Mouse (Mus musculus): ENCODE measurements around the gene Gli2. TPM values are rescaled to one million over a fixed set of nuclear protein-coding genes. Genes with fewer than 3 reads are reported as not detected.

The Gli2 gene
- polyA plus RNA-seq, 1 experiment from 2014 or later, result 11.4 TPM

DNA sequence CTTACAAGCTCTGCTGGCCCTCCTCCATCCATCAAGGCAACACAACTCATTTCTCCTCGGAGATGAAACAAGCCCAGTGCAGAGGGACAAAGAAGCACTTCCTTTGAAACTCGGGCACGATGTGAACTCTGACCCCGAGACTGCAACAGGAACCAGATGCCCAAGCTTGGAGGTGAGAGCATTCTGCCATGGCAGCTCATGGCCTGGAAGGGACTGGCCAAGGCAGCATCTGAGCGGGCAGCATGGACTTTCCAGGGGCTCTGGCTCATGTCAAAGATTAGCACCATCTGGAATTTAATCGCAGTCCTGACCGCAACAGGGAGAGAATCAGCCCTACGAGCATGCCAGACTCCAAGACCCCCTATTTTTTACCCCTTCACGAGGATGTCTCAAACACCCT is 148.5 kb downstream of the Gli2 start:
- H3K9me3 ChIP-seq, result no peaks in the 10 kb centered on the region
- H3K4me2 ChIP-seq, result no peak overlapping the region
- H3K36me3 ChIP-seq (replicated peaks), result no peaks in the 10 kb centered on the region
- H3K27ac ChIP-seq, result 0 out of 2 replicates have a peak overlapping the region, but pooled peaks have one; percentile 59
- H3K9ac ChIP-seq, result no peak overlapping the region
- ATAC-seq (ENCODE audit: low FRiP score), result no peak
- WGBS, result 48% methylated on average over 9 of the region's 9 CpGs
- H3K4me3 ChIP-seq (replicated peaks), result no peak overlapping the region
- H3K27me3 ChIP-seq, result peaks cover 26% of the 10 kb centered on the region
- H3K4me1 ChIP-seq, result peaks cover 41% of the 10 kb centered on the region

DNA sequence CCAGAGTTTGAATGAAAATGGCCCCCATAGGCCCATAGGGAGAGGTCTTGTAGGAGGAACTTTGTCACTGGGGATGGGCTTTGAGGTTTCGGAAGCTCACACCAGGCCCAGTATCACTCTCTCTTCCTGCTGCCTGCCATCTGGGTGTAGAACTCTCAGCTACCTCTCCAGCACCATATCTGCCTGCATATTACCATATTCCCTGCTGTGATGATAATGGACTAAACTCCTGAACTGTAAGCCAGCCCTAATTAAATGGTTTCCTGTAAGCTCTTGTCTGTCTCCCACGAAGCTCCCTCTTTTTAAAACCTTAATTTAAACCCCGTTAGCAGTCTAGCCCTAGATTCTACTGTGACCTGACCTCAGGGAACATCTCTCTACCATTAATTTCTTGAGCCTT is 149.0 kb downstream of the Gli2 start:
- no peak overlapping the region for H3K4me3 ChIP-seq (replicated peaks)
- no peak overlapping the region for H3K27ac ChIP-seq
- no peak overlapping the region for H3K4me2 ChIP-seq
- H3K27me3 ChIP-seq, result peaks cover 22% of the 10 kb centered on the region
- H3K36me3 ChIP-seq (replicated peaks), result no peaks in the 10 kb centered on the region
- 43% methylated on average over 3 of the region's 3 CpGs for WGBS
- peaks cover 36% of the 10 kb centered on the region for H3K4me1 ChIP-seq
- H3K9me3 ChIP-seq, result no peaks in the 10 kb centered on the region
- H3K9ac ChIP-seq, result no peak overlapping the region
- peak; percentile 22; the same call in 1 of the 2 replicates for ATAC-seq (ENCODE audit: low FRiP score)

DNA sequence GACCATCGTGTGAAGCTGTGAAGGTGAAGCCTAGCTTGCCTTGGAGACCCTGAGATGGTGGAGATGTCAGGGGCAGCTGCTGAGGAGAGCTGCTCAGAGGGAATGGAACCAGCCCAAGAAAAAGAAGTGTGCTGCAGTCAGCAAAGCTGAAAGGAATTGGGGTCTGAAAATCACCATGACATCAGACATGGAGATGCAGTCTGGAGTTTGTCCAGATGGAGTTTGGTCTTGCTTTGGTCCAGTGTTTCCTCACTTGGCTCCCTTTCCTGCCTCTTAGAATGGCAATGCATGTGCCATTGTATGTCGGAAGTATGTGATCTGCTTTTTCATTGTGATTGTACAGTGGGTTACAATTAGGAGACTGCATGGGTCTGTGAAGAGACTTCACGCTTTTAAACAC is 149.7 kb downstream of the Gli2 start:
- peaks cover 29% of the 10 kb centered on the region for H3K4me1 ChIP-seq

DNA sequence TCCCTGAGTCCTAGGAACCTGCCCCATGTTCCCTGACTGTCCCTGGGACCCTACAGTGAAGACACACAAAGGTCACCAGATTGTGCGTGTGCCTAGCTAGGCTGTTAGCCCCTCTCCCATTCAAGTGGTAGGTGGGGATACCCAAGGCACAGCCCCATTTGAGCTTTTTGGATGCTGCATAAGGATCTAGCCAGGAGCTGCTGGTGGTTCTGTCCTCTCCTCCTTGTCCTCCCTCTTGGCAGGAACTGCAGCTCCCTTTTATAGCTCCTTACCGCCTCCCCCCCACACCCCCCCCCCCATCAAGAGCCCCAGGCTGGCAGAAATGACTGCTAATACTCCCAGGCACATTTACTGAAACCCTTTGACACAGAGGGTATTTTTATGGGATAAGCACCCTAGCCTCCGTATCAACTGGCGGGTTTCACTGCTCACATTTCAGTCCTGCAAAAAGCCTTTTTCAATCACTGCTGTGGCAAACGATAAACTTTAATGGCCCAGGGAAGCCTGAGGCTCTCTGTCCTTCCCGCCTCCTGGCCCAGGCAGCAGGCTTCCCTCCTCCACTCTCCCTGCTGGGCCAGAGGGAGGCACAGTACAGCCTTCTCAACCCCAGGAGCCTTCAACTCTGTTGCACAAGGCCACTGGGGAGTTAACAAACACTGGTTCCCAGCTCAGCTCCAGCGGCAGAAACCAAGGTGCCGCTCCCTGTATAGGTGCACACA is 151.4 kb downstream of the Gli2 start:
- H3K27ac ChIP-seq, result peak overlapping the region; percentile 38; the same call in 1 of the 2 replicates
- ATAC-seq (ENCODE audit: low FRiP score), result no peak
- H3K9ac ChIP-seq, result no peak overlapping the region
- H3K4me2 ChIP-seq, result no peak overlapping the region
- 37% methylated on average over 8 of the region's 8 CpGs for WGBS
- peaks cover 27% of the 10 kb centered on the region for H3K4me1 ChIP-seq
- H3K4me3 ChIP-seq (replicated peaks), result no peak overlapping the region
- H3K36me3 ChIP-seq (replicated peaks), result no peaks in the 10 kb centered on the region
- peaks cover 6% of the 10 kb centered on the region; the same call in 1 of the 2 replicates for H3K27me3 ChIP-seq
- H3K9me3 ChIP-seq, result no peaks in the 10 kb centered on the region

More for the DNA sequence above, 149.7 kb downstream of the Gli2 start:
- WGBS, result 92% methylated on average over 3 of the region's 3 CpGs
- H3K27me3 ChIP-seq, result peaks cover 15% of the 10 kb centered on the region; the same call in 1 of the 2 replicates
- no peak overlapping the region for H3K4me2 ChIP-seq
- H3K36me3 ChIP-seq (replicated peaks), result no peaks in the 10 kb centered on the region
- no peak overlapping the region for H3K4me3 ChIP-seq (replicated peaks)
- H3K27ac ChIP-seq, result no peak overlapping the region
- ATAC-seq (ENCODE audit: low FRiP score), result no peak
- no peak overlapping the region for H3K9ac ChIP-seq
- H3K9me3 ChIP-seq, result no peaks in the 10 kb centered on the region

DNA sequence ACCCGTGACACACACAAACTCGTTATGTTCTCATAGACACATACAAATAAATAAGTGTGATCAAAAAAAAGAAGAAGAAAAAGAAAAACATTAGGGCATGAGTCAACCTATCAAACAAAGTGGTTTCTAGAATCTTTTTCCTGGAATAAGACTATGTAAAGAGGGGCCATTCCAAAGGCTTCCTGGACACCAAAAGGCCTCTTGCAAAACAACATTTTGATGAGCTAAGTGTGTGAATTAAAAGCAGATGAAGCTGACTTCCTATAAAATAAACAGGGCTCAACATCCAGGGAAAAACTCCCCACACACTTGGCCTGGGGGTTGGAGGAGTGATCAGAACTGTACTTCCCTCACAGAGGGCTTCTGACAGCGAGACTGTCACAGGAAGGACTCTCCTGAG is 155.1 kb downstream of the Gli2 start:
- no peak for ATAC-seq (ENCODE audit: low FRiP score)
- H3K36me3 ChIP-seq (replicated peaks), result no peaks in the 10 kb centered on the region
- H3K9ac ChIP-seq, result no peak overlapping the region
- no peak overlapping the region for H3K4me2 ChIP-seq
- H3K4me3 ChIP-seq (replicated peaks), result no peak overlapping the region
- H3K4me1 ChIP-seq, result peaks cover 10% of the 10 kb centered on the region
- H3K27ac ChIP-seq, result no peak overlapping the region
- H3K27me3 ChIP-seq, result peaks cover 6% of the 10 kb centered on the region; the same call in 1 of the 2 replicates
- WGBS, result 88% methylated on average over 3 of the region's 3 CpGs
- H3K9me3 ChIP-seq, result no peaks in the 10 kb centered on the region

DNA sequence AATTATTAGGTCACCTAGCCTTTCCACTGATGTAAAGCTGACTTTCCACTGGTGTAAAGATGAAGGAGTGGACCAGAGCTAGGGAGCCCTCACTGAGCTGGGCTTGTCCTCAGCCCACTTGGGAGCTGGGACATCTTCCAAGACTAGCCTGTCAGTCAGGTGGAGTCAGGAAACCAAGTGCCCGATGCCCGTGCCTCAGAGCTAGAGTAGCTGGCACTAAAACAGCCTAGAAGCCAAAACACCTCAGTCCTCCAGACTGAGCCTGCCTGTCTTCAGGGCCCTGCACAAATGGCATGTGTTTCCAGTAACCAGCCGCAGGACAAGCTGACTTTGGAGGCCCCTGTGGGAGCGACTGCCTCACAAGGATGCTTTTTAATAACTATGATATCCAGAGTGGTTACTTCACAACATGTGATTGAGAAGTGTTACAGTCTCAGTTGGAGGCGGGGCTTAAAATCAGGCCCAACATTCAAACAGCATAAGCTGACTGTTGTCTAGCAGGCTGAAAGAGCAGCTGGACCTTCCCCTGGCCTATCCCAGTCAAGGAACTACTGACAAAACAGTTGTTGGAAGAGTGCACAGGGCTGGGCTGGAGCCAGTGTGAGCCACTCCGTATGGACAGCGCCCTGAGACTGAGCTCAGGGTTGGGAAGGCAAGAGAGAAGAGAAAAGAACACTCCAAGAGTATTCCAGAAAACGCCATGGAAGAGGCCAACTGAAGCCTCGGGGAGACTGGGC is 158.2 kb downstream of the Gli2 start:
- Histone ChIP-seq H3K4me3 (replicated peaks) (no peak overlapping the region), H3K9ac (no peak overlapping the region), H3K9me3 (no peaks in the 10 kb centered on the region), H3K4me1 (peaks cover 23% of the 10 kb centered on the region), H3K27me3 (0 out of 2 replicates have a peak, but pooled peaks cover 5% of the 10 kb centered on the region), H3K4me2 (no peak overlapping the region), H3K36me3 (replicated peaks) (no peaks in the 10 kb centered on the region), H3K27ac (no peak overlapping the region)
- 88% methylated on average over 9 of the region's 9 CpGs for WGBS
- no peak for ATAC-seq (ENCODE audit: low FRiP score)

DNA sequence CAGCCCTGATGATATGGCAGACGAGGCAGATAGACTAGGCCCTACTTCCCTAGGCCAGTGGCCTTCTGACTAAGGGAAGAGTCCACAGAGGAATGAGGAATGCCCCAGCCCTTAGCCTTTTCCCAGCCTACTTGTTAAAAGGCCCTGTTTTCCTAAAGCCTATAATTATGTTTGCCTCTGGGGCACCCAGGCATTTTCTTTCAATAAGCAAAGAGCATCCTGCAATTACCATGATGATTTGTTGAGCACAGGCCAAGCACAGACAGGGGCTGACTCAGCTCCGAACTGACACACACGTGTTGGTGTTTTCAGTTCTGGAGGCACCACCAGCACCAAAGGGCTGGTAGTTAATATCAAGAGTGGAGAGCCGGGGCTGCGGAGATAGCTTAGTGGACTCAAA is 162.0 kb downstream of the Gli2 start:
- H3K4me2 ChIP-seq, result no peak overlapping the region
- ATAC-seq (ENCODE audit: low FRiP score), result no peak
- no peak overlapping the region for H3K27ac ChIP-seq
- H3K36me3 ChIP-seq (replicated peaks), result 0 out of 2 replicates have a peak, but pooled peaks cover 6% of the 10 kb centered on the region
- 47% methylated on average over 5 of the region's 5 CpGs for WGBS
- 0 out of 2 replicates have a peak, but pooled peaks cover 5% of the 10 kb centered on the region for H3K27me3 ChIP-seq
- H3K9me3 ChIP-seq, result no peaks in the 10 kb centered on the region
- no peak overlapping the region for H3K4me3 ChIP-seq (replicated peaks)
- H3K4me1 ChIP-seq, result peaks cover 35% of the 10 kb centered on the region
- H3K9ac ChIP-seq, result no peak overlapping the region

DNA sequence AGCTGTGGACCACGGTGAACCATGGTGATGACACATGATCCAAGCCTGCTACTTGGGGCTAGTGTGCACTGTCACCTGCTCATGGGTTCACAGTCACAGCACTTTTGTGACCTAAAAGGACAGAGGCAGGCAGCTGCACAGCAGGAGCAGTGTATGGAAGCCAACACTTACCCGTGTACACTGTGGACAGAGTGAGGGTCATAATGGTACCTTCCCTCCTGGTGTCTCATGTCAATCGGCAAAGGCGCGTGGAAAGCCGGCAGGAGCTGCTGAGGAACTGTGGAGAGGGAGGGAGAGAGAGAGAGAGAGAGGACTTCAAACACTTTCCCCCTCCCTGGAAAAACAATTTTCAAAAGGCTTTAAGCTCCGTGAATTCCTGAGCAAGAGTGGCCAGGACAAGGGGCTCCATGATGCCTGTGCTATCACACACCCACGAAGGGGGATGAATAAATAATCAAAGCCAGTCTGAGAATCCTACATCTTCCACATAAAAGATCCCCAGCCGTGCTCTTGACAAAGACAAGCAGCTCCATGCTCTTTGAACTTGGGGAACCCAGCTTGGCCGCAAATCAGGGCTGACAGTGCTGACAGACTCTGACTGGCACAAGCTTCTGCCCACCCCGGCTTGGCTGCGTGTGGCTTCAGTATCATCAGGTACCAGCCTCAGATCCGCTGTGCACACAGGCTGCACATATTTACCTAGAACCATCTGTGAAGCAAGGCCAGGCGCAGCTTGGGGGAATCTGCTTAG is 163.1 kb downstream of the Gli2 start:
- Histone ChIP-seq H3K9ac (no peak overlapping the region), H3K4me3 (replicated peaks) (no peak overlapping the region), H3K27ac (0 out of 2 replicates have a peak overlapping the region, but pooled peaks have one; percentile 26), H3K4me2 (no peak overlapping the region), H3K4me1 (peaks cover 35% of the 10 kb centered on the region), H3K27me3 (0 out of 2 replicates have a peak, but pooled peaks cover 5% of the 10 kb centered on the region), H3K36me3 (replicated peaks) (peaks cover 17% of the 10 kb centered on the region; the same call in 1 of the 2 replicates), H3K9me3 (no peaks in the 10 kb centered on the region)
- ATAC-seq (ENCODE audit: low FRiP score), result no peak
- WGBS, result 46% methylated on average over 14 of the region's 14 CpGs

DNA sequence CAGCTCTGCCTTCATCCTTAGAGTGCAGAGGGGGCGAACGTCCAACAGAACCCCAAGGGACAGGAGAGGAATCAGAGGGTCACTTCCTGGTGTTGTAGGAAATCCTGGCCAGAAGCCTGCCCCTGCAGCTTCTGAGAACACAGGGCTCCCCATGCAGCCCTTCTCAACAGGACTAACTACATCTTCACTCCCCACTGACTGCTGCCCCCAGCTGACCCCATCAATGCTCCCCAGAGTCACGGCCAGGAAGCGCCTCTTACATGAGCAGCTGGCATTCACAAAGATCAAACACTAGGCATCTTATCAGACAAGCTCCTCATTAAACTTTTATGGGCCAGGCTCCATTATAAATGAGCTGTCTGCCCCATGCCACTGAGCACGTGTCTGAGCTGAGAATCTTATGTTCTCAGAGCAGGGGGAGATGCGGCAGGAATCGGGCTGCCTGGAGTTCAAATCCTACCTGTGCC is 172.6 kb downstream of the Gli2 start:
- H3K27ac ChIP-seq, result no peak overlapping the region
- no peaks in the 10 kb centered on the region for H3K27me3 ChIP-seq
- no peaks in the 10 kb centered on the region for H3K9me3 ChIP-seq
- no peak overlapping the region for H3K4me3 ChIP-seq (replicated peaks)
- ATAC-seq (ENCODE audit: low FRiP score), result no peak
- H3K9ac ChIP-seq, result no peak overlapping the region
- 72% methylated on average over 7 of the region's 7 CpGs for WGBS
- H3K4me1 ChIP-seq, result no peaks in the 10 kb centered on the region
- H3K36me3 ChIP-seq (replicated peaks), result peaks cover 38% of the 10 kb centered on the region
- no peak overlapping the region for H3K4me2 ChIP-seq

DNA sequence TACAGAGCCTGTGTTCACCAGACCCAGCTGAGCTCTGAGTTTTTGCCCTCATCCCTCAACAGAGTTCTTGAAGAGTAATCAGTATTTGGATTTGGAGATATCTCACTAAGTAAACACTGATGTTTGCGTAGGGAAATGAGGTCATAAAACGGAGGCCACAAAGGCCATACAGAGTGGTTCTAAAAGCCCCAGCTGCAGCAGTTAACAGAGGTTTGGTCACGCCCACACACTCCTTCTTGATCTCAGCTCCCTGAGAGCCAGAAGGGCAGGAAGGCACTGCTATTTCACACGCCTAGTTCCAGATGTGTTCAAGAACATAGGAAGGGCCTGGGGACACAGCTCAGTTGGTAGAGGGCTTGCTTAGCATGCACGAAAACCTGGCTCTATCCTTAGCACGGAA is 175.1 kb downstream of the Gli2 start:
- no peak for ATAC-seq (ENCODE audit: low FRiP score)
- no peaks in the 10 kb centered on the region for H3K27me3 ChIP-seq
- no peaks in the 10 kb centered on the region for H3K9me3 ChIP-seq
- H3K36me3 ChIP-seq (replicated peaks), result peaks cover 20% of the 10 kb centered on the region
- no peak overlapping the region for H3K9ac ChIP-seq
- H3K27ac ChIP-seq, result no peak overlapping the region
- no peak overlapping the region for H3K4me3 ChIP-seq (replicated peaks)
- WGBS, result 84% methylated on average over 6 of the region's 6 CpGs
- H3K4me2 ChIP-seq, result no peak overlapping the region
- no peaks in the 10 kb centered on the region for H3K4me1 ChIP-seq

DNA sequence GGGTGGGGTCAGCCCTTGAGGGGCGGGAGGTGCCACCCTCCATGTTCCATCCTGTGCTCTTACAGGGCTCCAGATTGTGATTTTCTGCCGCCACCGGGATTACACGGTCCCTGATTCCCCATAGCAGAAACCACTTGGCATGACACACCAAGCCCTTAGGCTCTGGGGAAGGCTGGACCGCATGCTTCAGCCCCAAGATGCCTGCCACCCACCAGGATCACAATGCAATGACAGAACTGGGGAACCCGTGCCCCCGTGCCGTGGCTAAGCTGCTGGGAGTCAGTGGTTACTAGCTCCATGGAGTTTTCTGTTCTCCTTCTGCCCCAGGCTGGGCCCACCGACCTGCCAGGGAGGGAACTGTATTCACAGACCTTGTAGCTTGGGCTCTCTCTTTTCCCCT is 178.2 kb downstream of the Gli2 start:
- Histone ChIP-seq H3K4me1 (no peaks in the 10 kb centered on the region), H3K27ac (no peak overlapping the region), H3K27me3 (no peaks in the 10 kb centered on the region), H3K4me3 (replicated peaks) (no peak overlapping the region), H3K36me3 (replicated peaks) (peaks cover 21% of the 10 kb centered on the region), H3K4me2 (no peak overlapping the region), H3K9ac (no peak overlapping the region), H3K9me3 (no peaks in the 10 kb centered on the region)
- 93% methylated on average over 9 of the region's 9 CpGs for WGBS
- ATAC-seq (ENCODE audit: low FRiP score), result no peak

DNA sequence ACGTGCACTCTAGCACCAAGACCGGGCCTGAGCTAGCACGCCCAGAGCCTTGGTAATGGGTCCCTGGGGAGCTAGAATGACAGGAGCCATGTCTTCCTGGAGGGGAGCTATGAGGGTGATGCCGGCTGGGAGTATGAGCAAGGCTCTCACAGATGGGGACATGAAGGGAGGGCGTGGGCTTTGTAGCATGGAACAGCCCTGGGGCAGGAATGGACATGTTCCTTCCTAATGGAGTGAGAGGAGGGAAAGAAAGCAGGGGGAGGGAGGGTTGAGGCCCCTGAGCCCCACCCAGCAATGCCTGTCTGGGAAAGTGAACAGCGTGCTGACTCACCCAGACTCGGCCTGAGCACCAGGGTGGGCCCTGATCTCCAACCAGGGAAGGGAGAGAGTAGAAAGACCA is 179.9 kb downstream of the Gli2 start:
- Histone ChIP-seq H3K27me3 (no peaks in the 10 kb centered on the region), H3K9ac (no peak overlapping the region), H3K4me2 (no peak overlapping the region), H3K4me1 (no peaks in the 10 kb centered on the region), H3K27ac (no peak overlapping the region), H3K9me3 (no peaks in the 10 kb centered on the region), H3K4me3 (replicated peaks) (no peak overlapping the region), H3K36me3 (replicated peaks) (peaks cover 22% of the 10 kb centered on the region)
- WGBS, result 90% methylated on average over 7 of the region's 7 CpGs
- no peak for ATAC-seq (ENCODE audit: low FRiP score)

All from forebrain, embryonic 12.5 days (tissue).